ENCODE assay signal across 8 mouse cellular contexts in the genomic region with DNA sequence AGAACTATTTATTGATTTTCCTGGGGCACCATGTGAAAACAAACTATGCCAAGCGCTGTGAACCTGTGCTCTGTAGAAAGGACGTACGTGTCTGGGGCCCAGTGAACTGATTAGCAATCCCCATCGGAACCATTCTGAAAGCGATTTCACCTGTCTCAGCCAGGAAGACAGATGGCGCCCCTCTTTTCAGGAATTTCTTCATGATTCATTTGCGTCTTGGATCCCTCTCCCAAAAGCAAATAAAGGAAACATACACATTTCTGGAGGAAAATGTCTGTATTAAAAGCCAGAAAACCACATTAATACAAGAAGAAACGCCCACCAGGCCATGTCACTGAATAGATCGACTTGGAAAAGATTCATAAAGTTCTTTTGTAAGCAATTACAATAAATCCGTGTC. TPM values are rescaled to one million over a fixed set of nuclear protein-coding genes. Genes with fewer than 3 reads are reported as not detected.
DNase-seq lines count a peak whose midpoint lies in the region; ATAC-seq lines count a peak whose summit lies in the region.
"Had no signal": no experiment of that assay in that cellular context is flagged by ENCODE, and none has a peak within 500 bp of the region (broad histone marks: within the 10 kb centered on the region; RNA-seq: fewer than 3 reads in every experiment).

No protein-coding gene starts in this region.

- ATAC-seq in hindbrain, embryonic 16.5 days: no peak
- ATAC-seq in neural tube, embryonic 14.5 days (ENCODE audit: low read depth): no peak

- H3K4me3 ChIP-seq in embryonic facial prominence, embryonic 10.5 days: peak overlapping the region; percentile 79
- peak overlapping the region; percentile 92 for H3K4me3 ChIP-seq in hindbrain, embryonic 16.5 days (ENCODE audit: low read length)
- peak overlapping the region; percentile 78 for H3K4me3 ChIP-seq in neural tube, embryonic 14.5 days (ENCODE audit: low read depth, low read length)

- H3K4me1 ChIP-seq in embryonic facial prominence, embryonic 10.5 days: peaks cover 16% of the 10 kb centered on the region
- peaks cover 2% of the 10 kb centered on the region for H3K4me1 ChIP-seq in hindbrain, embryonic 16.5 days (ENCODE audit: control insufficient read depth, insufficient read depth, low read depth, low read length)
- no peaks in the 10 kb centered on the region for H3K4me1 ChIP-seq in neural tube, embryonic 14.5 days (ENCODE audit: control insufficient read depth, insufficient read depth, low read length)

- H3K36me3 ChIP-seq in embryonic facial prominence, embryonic 10.5 days (replicated peaks): no peaks in the 10 kb centered on the region
- H3K36me3 ChIP-seq in hindbrain, embryonic 16.5 days (ENCODE audit: control insufficient read depth, insufficient read depth, low read length): no peaks in the 10 kb centered on the region
- no peaks in the 10 kb centered on the region for H3K36me3 ChIP-seq in neural tube, embryonic 14.5 days (ENCODE audit: control insufficient read depth, insufficient read depth, low read length)
- H3K36me3 ChIP-seq: G1E had no signal

- no peak overlapping the region for H3K27ac ChIP-seq in embryonic facial prominence, embryonic 10.5 days (replicated peaks)
- H3K27ac ChIP-seq in hindbrain, embryonic 16.5 days (ENCODE audit: low read depth, low read length): no peak overlapping the region
- H3K27ac ChIP-seq in neural tube, embryonic 14.5 days (ENCODE audit: low read depth, low read length): no peak overlapping the region

- peak overlapping the region; percentile 83 for H3K4me2 ChIP-seq in hindbrain, embryonic 16.5 days (ENCODE audit: low read length)
- H3K4me2 ChIP-seq in neural tube, embryonic 14.5 days (ENCODE audit: low read depth, low read length): peak overlapping the region; percentile 81

- intact Hi-C loops in left cerebral cortex, postnatal 14 days (cut with DNase I): loop anchor here (5.0 to 10.0 kb wide), 2 partner anchors 244 to 266 kb away; a partner anchor contains a TSS

- peak; percentile 37 to 39 for DNase-seq in left cerebral cortex, postnatal 14 days (ENCODE audit: low spot score in 2 of 2)
- no peak for DNase-seq in left cerebral cortex, adult 11 months (ENCODE audit: low spot score)
- DNase-seq in embryonic facial prominence, embryonic 10.5 days (ENCODE audit: low spot score): no peak
- no peak for DNase-seq in thymus, postnatal 10 days (ENCODE audit: low spot score in 2 of 2)
- no peak for DNase-seq in heart, adult 8-10 months (ENCODE audit: low spot score)

- no peak overlapping the region for H3K9ac ChIP-seq in hindbrain, embryonic 16.5 days (ENCODE audit: low read depth, low read length)
- H3K9ac ChIP-seq in neural tube, embryonic 14.5 days (replicated peaks; ENCODE audit: low read depth, low read length): no peak overlapping the region; the same call in 1 of the 2 replicates

- H3K27me3 ChIP-seq in embryonic facial prominence, embryonic 10.5 days (replicated peaks; ENCODE audit: low read depth, poor library complexity, severe bottlenecking): peaks cover 50% of the 10 kb centered on the region
- no peaks in the 10 kb centered on the region for H3K27me3 ChIP-seq in hindbrain, embryonic 16.5 days (replicated peaks; ENCODE audit: control insufficient read depth, insufficient read depth, low read length)
- no peaks in the 10 kb centered on the region for H3K27me3 ChIP-seq in neural tube, embryonic 14.5 days (ENCODE audit: control insufficient read depth, insufficient read depth, low read length)

- WGBS in embryonic facial prominence, embryonic 10.5 days: 38% methylated on average over 10 of the region's 10 CpGs
- WGBS in hindbrain, embryonic 16.5 days: 18% methylated on average over 10 of the region's 10 CpGs
- 12% methylated on average over 10 of the region's 10 CpGs for WGBS in neural tube, embryonic 14.5 days

- no peaks in the 10 kb centered on the region for H3K9me3 ChIP-seq in embryonic facial prominence, embryonic 10.5 days
- H3K9me3 ChIP-seq in hindbrain, embryonic 16.5 days (ENCODE audit: control insufficient read depth, low read length): no peaks in the 10 kb centered on the region
- H3K9me3 ChIP-seq in neural tube, embryonic 14.5 days (ENCODE audit: control insufficient read depth, low read length): no peaks in the 10 kb centered on the region

RNA-seq across cellular contexts. Expression of a gene that starts 1.8 kb away (rescaled TPM):
- 10 to 100 TPM; 57.5 to 74.7 TPM for total RNA-seq in left cerebral cortex, postnatal 14 days (2021)
- 4.6 and 5.0 TPM in 2 replicates for polyA plus RNA-seq in embryonic facial prominence, embryonic 10.5 days (2016; fragmentation: Nextera tagmentation; extraction: Ambion mirVana)
- polyA plus RNA-seq in hindbrain, embryonic 16.5 days (2015; fragmentation: Nextera tagmentation; extraction: Ambion mirVana): 25.3 and 32.3 TPM in 2 replicates
- polyA plus RNA-seq in neural tube, embryonic 14.5 days (2014; fragmentation: Nextera tagmentation; extraction: Ambion mirVana): 30.4 and 37.2 TPM in 2 replicates
- total RNA-seq in heart, adult 8-10 months (2022): 1 to 10 TPM; 3.8 to 5.3 (median 4.5) TPM
- total RNA-seq: G1E had no signal
- polyA plus RNA-seq: G1E had no signal

RNA-seq across cellular contexts. Expression of a gene that starts 43.0 kb away (rescaled TPM):
- total RNA-seq in left cerebral cortex, postnatal 14 days (2021): under 1 TPM; 0.06 to 0.18 TPM
- 5.5 and 6.0 TPM in 2 replicates for polyA plus RNA-seq in embryonic facial prominence, embryonic 10.5 days (2016; fragmentation: Nextera tagmentation; extraction: Ambion mirVana)
- 0.11 and 0.24 TPM in 2 replicates for polyA plus RNA-seq in hindbrain, embryonic 16.5 days (2015; fragmentation: Nextera tagmentation; extraction: Ambion mirVana)
- 0.08 and 0.17 TPM in 2 replicates for polyA plus RNA-seq in neural tube, embryonic 14.5 days (2014; fragmentation: Nextera tagmentation; extraction: Ambion mirVana)
- under 1 TPM; 0.11 to 0.28 (median 0.20) TPM for total RNA-seq in heart, adult 8-10 months (2022)
- polyA plus RNA-seq: G1E had no signal

Comparison
In these comparisons a context has a peak if more than half of its experiments do, and no peak if none do; other contexts are left out.
1. DNase-seq: peak in left cerebral cortex, postnatal 14 days (2 of 2); none in left cerebral cortex, adult 11 months (single experiment), embryonic facial prominence, embryonic 10.5 days (single experiment), thymus, postnatal 10 days (0 of 2) and heart, adult 8-10 months (single experiment).
2. Peak in every context shown above with its lines, with median percentiles within 50 percentile points of each other: H3K4me3 ChIP-seq.